Comparison of ENCODE assay signal across 7 mouse cellular contexts in the genomic region with DNA sequence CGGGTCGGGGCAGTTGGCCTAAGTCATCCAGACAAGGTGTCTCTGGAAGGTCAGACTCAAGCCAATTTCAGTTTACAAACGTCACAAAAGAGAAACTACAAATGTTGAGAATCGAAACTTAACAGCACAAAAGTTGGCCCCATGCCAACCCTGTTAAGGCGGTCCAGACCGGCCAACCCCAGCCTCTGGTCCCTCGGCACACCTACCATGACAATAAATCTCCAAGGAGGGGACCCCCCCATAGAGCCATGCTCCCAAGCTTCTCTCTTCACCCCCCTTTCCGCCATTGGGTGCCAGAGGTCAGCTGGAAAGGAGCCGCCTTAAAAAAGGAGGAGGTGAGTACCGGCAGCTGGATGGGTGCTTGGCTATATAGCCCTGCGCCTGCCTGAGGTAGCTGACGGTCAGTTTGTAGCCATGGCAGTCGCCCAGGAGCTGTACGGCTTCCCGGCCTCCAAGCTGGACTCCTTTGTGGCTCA. TPM values are rescaled to one million over a fixed set of nuclear protein-coding genes. Genes with fewer than 3 reads are reported as not detected.
DNase-seq lines count a peak whose midpoint lies in the region; TF ChIP-seq lines count a peak whose summit lies in the region.

A gene (plus strand): TSS at position 243 of the 476 bp plus-strand sequence.

- WGBS in lung, adult 2 months: 10% methylated on average over 15 of the region's 15 CpGs

- H3K27me3 ChIP-seq in E14TG2a.4 (ENCODE audit: insufficient read depth, low read length): no peaks in the 10 kb centered on the region

- no peak for TF ChIP-seq CTCF in E14TG2a.4 (conservative IDR thresholded peaks at IDR 0.05; ENCODE audit: low read length)
- no peak for TF ChIP-seq CTCF in lung, adult 2 months (IDR thresholded peaks at IDR 0.05; ENCODE audit: insufficient read depth, low read length)

- H3K9me3 ChIP-seq in E14TG2a.4 (ENCODE audit: low read length): no peaks in the 10 kb centered on the region

- no peak for TF ChIP-seq POLR2A in lung, adult 2 months (IDR thresholded peaks at IDR 0.05; ENCODE audit: borderline replicate concordance, extremely low read depth, low read depth, low read length)

- peak within 1 kb of the TSS; percentile 62 for H3K4me3 ChIP-seq in E14TG2a.4 (replicated peaks; ENCODE audit: low read length)
- H3K4me3 ChIP-seq in lung, adult 2 months (replicated peaks; ENCODE audit: extremely low read depth, low read depth, low read length): peak within 1 kb of the TSS; percentile 79

- H3K36me3 ChIP-seq in E14TG2a.4 (ENCODE audit: insufficient read depth, low read length): no peaks in the 10 kb centered on the region

- H3K4me1 ChIP-seq in E14TG2a.4 (replicated peaks; ENCODE audit: low read depth, low read length): peaks cover 24% of the 10 kb centered on the region
- no peaks in the 10 kb centered on the region for H3K4me1 ChIP-seq in lung, adult 2 months (ENCODE audit: control insufficient read depth, insufficient read depth, low read length)

- peak; percentile 52 to 90 for DNase-seq in adrenal gland, adult (ENCODE audit: inconsistent age in 2 of 2, low spot score in 1 of 2)
- peak; percentile 65 for DNase-seq in gastrocnemius, postnatal 10 days
- peak; percentile 66 for DNase-seq in kidney, adult 11 months
- DNase-seq in lung, adult 2 months: peak; percentile 64
- peak; percentile 56 for DNase-seq in skeletal muscle tissue, adult 2 months (ENCODE audit: low read depth, low spot score)
- no peak for DNase-seq in frontal cortex, postnatal 10 days (ENCODE audit: low spot score in 2 of 2)

RNA-seq across cellular contexts. Expression of the gene that starts here (rescaled TPM):
- total RNA-seq in gastrocnemius, postnatal 10 days (2021): not detected
- 2.3 and 2.7 TPM in 2 replicates for polyA plus RNA-seq in lung, adult 2 months (2012; rRNA removed)

Comparison
In these comparisons a context has a peak if more than half of its experiments do, and no peak if none do; other contexts are left out.
1. Peak in DNase-seq in gastrocnemius, postnatal 10 days; RNA of the gene not detected or under 1 TPM.
2. DNase-seq: peak in adrenal gland, adult (2 of 2), kidney, adult 11 months (single experiment), lung, adult 2 months (single experiment) and skeletal muscle tissue, adult 2 months (single experiment); none in frontal cortex, postnatal 10 days (0 of 2).